Mouse (Mus musculus): Measurements from ENCODE around the gene Hnrnpul2. TPM values are rescaled to one million over a fixed set of nuclear protein-coding genes. Genes with fewer than 3 reads are reported as not detected.
A peak's percentile ranks its signal among the peaks of the same experiment; 100 is the strongest.

Hnrnpul2 gene
- polyA plus RNA-seq, 1 experiment from 2014 or later = 3.6 TPM

- TF ChIP-seq EP300 (optimal IDR thresholded peaks at IDR 0.05) = no peak
- TF ChIP-seq CTCF (IDR thresholded peaks at IDR 0.05; ENCODE audit: low read depth) = no peak
- ATAC-seq (ENCODE audit: low FRiP score, low TSS enrichment) = no peak; the same call in 1 of the 2 replicates
- DNase-seq (ENCODE audit: low spot score) = no peak
Measured at GRCm38 (mm10) chr19:8774951-8775421, 44.8 kb upstream of the Hnrnpul2 start.

GRCm38 (mm10) chr19:8786008-8786781, 33.6 kb upstream of the Hnrnpul2 start, which contains the start of gene Taf6l:
TSS of gene Taf6l (minus strand) at chr19:8786417.
- peaks cover 6% of the 10 kb centered on the region; the same call in 1 of the 2 replicates for H3K36me3 ChIP-seq (ENCODE audit: control insufficient read depth, insufficient read depth, low read length)
- peak; percentile 99 for ATAC-seq (ENCODE audit: low FRiP score, low TSS enrichment)
- H3K4me3 ChIP-seq (ENCODE audit: low read depth, low read length) = peak within 1 kb of the TSS; percentile 71
- peak; percentile 60 for TF ChIP-seq CTCF (IDR thresholded peaks at IDR 0.05; ENCODE audit: low read depth)
- TF ChIP-seq EP300 (optimal IDR thresholded peaks at IDR 0.05) = no peak
- H3K9me3 ChIP-seq (ENCODE audit: control insufficient read depth, low read length) = no peaks in the 10 kb centered on the region
- peak; percentile 97 for DNase-seq (ENCODE audit: low spot score)
- peak within 1 kb of the TSS; percentile 72 for H3K4me2 ChIP-seq (replicated peaks; ENCODE audit: low read depth)
- peak within 1 kb of the TSS; percentile 76 for H3K9ac ChIP-seq (ENCODE audit: low read length)
- WGBS = under 1% methylated on average over 32 of the region's 32 CpGs
- H3K27ac ChIP-seq (replicated peaks) = peak within 1 kb of the TSS; percentile 75
- H3K4me1 ChIP-seq (replicated peaks; ENCODE audit: control insufficient read depth, insufficient read depth) = no peaks in the 10 kb centered on the region
- H3K27me3 ChIP-seq (ENCODE audit: control insufficient read depth, insufficient read depth, low read length) = no peaks in the 10 kb centered on the region

More at GRCm38 (mm10) chr19:8774951-8775421, 44.8 kb upstream of the Hnrnpul2 start:
- H3K36me3 ChIP-seq (ENCODE audit: control insufficient read depth, insufficient read depth, low read length) = peaks cover 3% of the 10 kb centered on the region; the same call in 1 of the 2 replicates
- H3K27me3 ChIP-seq (ENCODE audit: control insufficient read depth, insufficient read depth, low read length) = no peaks in the 10 kb centered on the region
- H3K4me2 ChIP-seq (replicated peaks; ENCODE audit: low read depth) = peak overlapping the region; percentile 98
- peak overlapping the region; percentile 82 for H3K4me3 ChIP-seq (ENCODE audit: low read depth, low read length)
- H3K9me3 ChIP-seq (ENCODE audit: control insufficient read depth, low read length) = no peaks in the 10 kb centered on the region
- WGBS = under 1% methylated on average over 20 of the region's 20 CpGs
- peak overlapping the region; percentile 95 for H3K9ac ChIP-seq (ENCODE audit: low read length)
- peaks cover 4% of the 10 kb centered on the region; the same call in 1 of the 2 replicates for H3K4me1 ChIP-seq (replicated peaks; ENCODE audit: control insufficient read depth, insufficient read depth)
- H3K27ac ChIP-seq (replicated peaks) = peak overlapping the region; percentile 98

DNA sequence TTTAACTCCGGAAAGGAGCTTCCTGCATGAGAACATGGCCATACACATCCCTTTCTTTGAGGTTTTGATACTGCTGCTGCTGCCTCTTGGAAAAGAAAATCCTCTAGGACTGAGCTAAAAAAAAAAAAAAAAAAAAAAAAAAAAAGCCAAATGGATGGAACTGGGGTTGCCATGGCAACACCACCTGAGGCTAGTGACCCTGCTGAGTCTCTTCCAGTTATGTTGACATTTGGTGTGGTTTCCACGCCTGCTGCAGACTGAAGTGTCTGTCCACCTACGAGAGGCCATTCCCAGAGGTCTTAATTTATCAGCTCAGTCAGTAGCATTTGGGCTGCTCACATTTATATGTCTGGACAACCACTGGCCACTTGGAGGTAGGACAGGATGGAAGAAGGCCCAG, 31.3 kb upstream of the Hnrnpul2 start:
- no peak for ATAC-seq (ENCODE audit: low FRiP score, low TSS enrichment)
- TF ChIP-seq CTCF (IDR thresholded peaks at IDR 0.05; ENCODE audit: low read depth) = no peak
- Histone ChIP-seq H3K4me3 (ENCODE audit: low read depth, low read length) (no peak overlapping the region), H3K36me3 (ENCODE audit: control insufficient read depth, insufficient read depth, low read length) (peaks cover 4% of the 10 kb centered on the region; the same call in 1 of the 2 replicates), H3K27me3 (ENCODE audit: control insufficient read depth, insufficient read depth, low read length) (no peaks in the 10 kb centered on the region), H3K9ac (ENCODE audit: low read length) (no peak overlapping the region), H3K9me3 (ENCODE audit: control insufficient read depth, low read length) (no peaks in the 10 kb centered on the region), H3K27ac (replicated peaks) (no peak overlapping the region), H3K4me1 (replicated peaks; ENCODE audit: control insufficient read depth, insufficient read depth) (no peaks in the 10 kb centered on the region), H3K4me2 (replicated peaks; ENCODE audit: low read depth) (no peak overlapping the region)
- WGBS = 21% methylated on average over 3 of the region's 3 CpGs
- no peak for DNase-seq (ENCODE audit: low spot score)

- DNase-seq (ENCODE audit: low spot score) = no peak
- Histone ChIP-seq H3K4me2 (replicated peaks; ENCODE audit: low read depth) (no peak overlapping the region), H3K27me3 (ENCODE audit: control insufficient read depth, insufficient read depth, low read length) (no peaks in the 10 kb centered on the region), H3K4me1 (replicated peaks; ENCODE audit: control insufficient read depth, insufficient read depth) (no peaks in the 10 kb centered on the region), H3K36me3 (ENCODE audit: control insufficient read depth, insufficient read depth, low read length) (peaks cover 9% of the 10 kb centered on the region), H3K4me3 (ENCODE audit: low read depth, low read length) (no peak overlapping the region), H3K9ac (ENCODE audit: low read length) (no peak overlapping the region), H3K9me3 (ENCODE audit: control insufficient read depth, low read length) (no peaks in the 10 kb centered on the region), H3K27ac (replicated peaks) (no peak overlapping the region)
- no peak for ATAC-seq (ENCODE audit: low FRiP score, low TSS enrichment)
- no peak for TF ChIP-seq EP300 (optimal IDR thresholded peaks at IDR 0.05)
- TF ChIP-seq CTCF (IDR thresholded peaks at IDR 0.05; ENCODE audit: low read depth) = no peak
- 28% methylated on average over 1 of the region's 1 CpGs for WGBS
Measured at GRCm38 (mm10) chr19:8789171-8789570, 30.6 kb upstream of the Hnrnpul2 start.

DNA sequence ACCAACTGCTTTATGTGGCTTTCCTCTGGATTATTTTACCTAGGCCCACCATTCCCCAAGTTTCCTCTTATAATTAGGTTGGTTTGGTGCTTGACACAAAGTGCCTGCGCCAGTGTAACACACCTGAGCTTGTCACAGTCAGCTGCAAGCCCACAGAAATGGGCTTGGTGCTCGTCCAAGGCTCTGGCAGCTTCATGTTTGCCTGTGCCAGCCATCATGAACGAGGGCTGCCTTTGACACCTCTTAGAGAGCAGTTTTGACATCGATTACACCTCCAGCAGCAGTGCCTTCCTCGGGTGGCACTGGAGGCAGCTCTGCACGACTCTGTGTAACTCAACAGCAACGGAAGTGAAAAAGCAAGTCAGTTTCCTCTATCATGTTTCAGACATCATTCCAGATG, 29.6 kb upstream of the Hnrnpul2 start:
- H3K27me3 ChIP-seq (ENCODE audit: control insufficient read depth, insufficient read depth, low read length) = no peaks in the 10 kb centered on the region
- no peak overlapping the region for H3K9ac ChIP-seq (ENCODE audit: low read length)
- H3K36me3 ChIP-seq (ENCODE audit: control insufficient read depth, insufficient read depth, low read length) = peaks cover 9% of the 10 kb centered on the region
- no peak overlapping the region for H3K27ac ChIP-seq (replicated peaks)
- no peak for DNase-seq (ENCODE audit: low spot score)
- TF ChIP-seq EP300 (optimal IDR thresholded peaks at IDR 0.05) (no peak), CTCF (IDR thresholded peaks at IDR 0.05; ENCODE audit: low read depth) (no peak)
- H3K9me3 ChIP-seq (ENCODE audit: control insufficient read depth, low read length) = no peaks in the 10 kb centered on the region
- no peak overlapping the region for H3K4me3 ChIP-seq (ENCODE audit: low read depth, low read length)
- 77% methylated on average over 7 of the region's 7 CpGs for WGBS
- ATAC-seq (ENCODE audit: low FRiP score, low TSS enrichment) = no peak
- H3K4me1 ChIP-seq (replicated peaks; ENCODE audit: control insufficient read depth, insufficient read depth) = no peaks in the 10 kb centered on the region
- no peak overlapping the region for H3K4me2 ChIP-seq (replicated peaks; ENCODE audit: low read depth)

Data from stomach, postnatal 0 days (tissue).